Mouse (Mus musculus): ENCODE results near the gene Myo15b. TPM values are rescaled to one million over a fixed set of nuclear protein-coding genes. Genes with fewer than 3 reads are reported as not detected.

Myo15b gene
- total and polyA plus RNA-seq, 2 experiments from 2014 or later = 0.09 TPM; not detected in 1

- H3K4me3 ChIP-seq (ENCODE audit: low read depth, low read length) = no peak overlapping the region
- H3K9me3 ChIP-seq (ENCODE audit: low read length) = no peaks in the 10 kb centered on the region
- WGBS = 26% methylated on average over 8 of the region's 8 CpGs
- ATAC-seq (ENCODE audit: low FRiP score) (no peak), DNase-seq (ENCODE audit: low spot score) (no peak)
- H3K9ac ChIP-seq (replicated peaks; ENCODE audit: low read length, poor library complexity, severe bottlenecking) = no peak overlapping the region
- no peaks in the 10 kb centered on the region for H3K36me3 ChIP-seq (ENCODE audit: insufficient read depth, low read length)
- H3K27me3 ChIP-seq (ENCODE audit: insufficient read depth, low read length) = peaks cover 6% of the 10 kb centered on the region; the same call in 1 of the 2 replicates
- H3K4me2 ChIP-seq (ENCODE audit: low read depth, low read length, poor library complexity, severe bottlenecking) = no peak overlapping the region
- H3K4me1 ChIP-seq (ENCODE audit: insufficient read depth, low read length) = no peaks in the 10 kb centered on the region
- no peak for TF ChIP-seq CTCF (IDR thresholded peaks at IDR 0.05)
- H3K27ac ChIP-seq (ENCODE audit: low read depth, low read length) = no peak overlapping the region
Measured at GRCm38 (mm10) chr11:115833021-115833513, 25.1 kb upstream of the Myo15b start.

GRCm38 (mm10) chr11:115834033-115834432 lies 24.2 kb upstream of the Myo15b start:
- Histone ChIP-seq H3K4me1 (ENCODE audit: insufficient read depth, low read length) (no peaks in the 10 kb centered on the region), H3K9ac (replicated peaks; ENCODE audit: low read length, poor library complexity, severe bottlenecking) (no peak overlapping the region), H3K4me3 (ENCODE audit: low read depth, low read length) (no peak overlapping the region), H3K4me2 (ENCODE audit: low read depth, low read length, poor library complexity, severe bottlenecking) (no peak overlapping the region), H3K27ac (ENCODE audit: low read depth, low read length) (no peak overlapping the region), H3K36me3 (ENCODE audit: insufficient read depth, low read length) (no peaks in the 10 kb centered on the region), H3K27me3 (ENCODE audit: insufficient read depth, low read length) (peaks cover 6% of the 10 kb centered on the region; the same call in 1 of the 2 replicates), H3K9me3 (ENCODE audit: low read length) (no peaks in the 10 kb centered on the region)
- no peak for TF ChIP-seq CTCF (IDR thresholded peaks at IDR 0.05)
- DNase-seq (ENCODE audit: low spot score) (no peak), ATAC-seq (ENCODE audit: low FRiP score) (no peak)
- WGBS = 73% methylated on average over 6 of the region's 6 CpGs

DNA sequence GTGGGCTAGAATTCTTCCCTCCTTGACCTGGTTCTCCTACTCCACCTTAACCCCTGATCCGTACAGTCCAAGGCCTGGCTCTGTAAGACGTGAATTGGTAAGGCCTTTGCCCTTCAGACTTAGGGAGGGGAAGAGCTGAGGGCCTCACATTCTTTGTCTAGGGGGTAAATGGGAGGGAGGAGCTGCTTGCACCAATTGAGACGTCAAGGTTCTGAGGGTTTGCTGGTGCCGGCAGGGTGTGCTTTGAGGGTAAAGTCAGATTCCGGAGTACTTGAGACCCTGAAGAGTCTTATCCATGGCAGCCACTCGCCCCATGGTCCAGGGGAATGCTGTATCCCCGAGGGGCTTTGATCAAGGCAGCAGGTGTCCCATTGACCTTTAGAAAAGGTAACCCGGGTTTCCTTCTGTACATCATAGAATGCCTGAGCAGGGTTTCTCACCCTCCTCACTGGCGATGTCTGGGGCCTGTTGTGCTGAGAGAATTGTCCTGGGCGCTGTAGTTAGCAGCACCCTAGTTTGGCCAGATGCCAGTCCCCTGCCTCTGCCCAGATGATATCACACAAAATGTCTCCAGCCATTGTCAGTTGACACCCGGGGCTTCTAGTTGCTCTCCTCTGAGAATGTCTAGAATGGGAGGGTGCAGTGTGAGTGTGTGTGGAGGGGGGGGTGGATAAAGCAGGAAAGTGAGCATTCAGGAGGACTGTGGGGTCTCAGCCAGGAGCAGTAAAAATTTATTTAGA lies 21.4 kb upstream of the Myo15b start:
- TF ChIP-seq CTCF (IDR thresholded peaks at IDR 0.05) = no peak
- Histone ChIP-seq H3K27ac (ENCODE audit: low read depth, low read length) (no peak overlapping the region), H3K4me1 (ENCODE audit: insufficient read depth, low read length) (no peaks in the 10 kb centered on the region), H3K36me3 (ENCODE audit: insufficient read depth, low read length) (no peaks in the 10 kb centered on the region), H3K9ac (replicated peaks; ENCODE audit: low read length, poor library complexity, severe bottlenecking) (no peak overlapping the region), H3K4me3 (ENCODE audit: low read depth, low read length) (no peak overlapping the region), H3K27me3 (ENCODE audit: insufficient read depth, low read length) (no peaks in the 10 kb centered on the region), H3K9me3 (ENCODE audit: low read length) (no peaks in the 10 kb centered on the region), H3K4me2 (ENCODE audit: low read depth, low read length, poor library complexity, severe bottlenecking) (no peak overlapping the region)
- 26% methylated on average over 11 of the region's 11 CpGs for WGBS
- no peak for ATAC-seq (ENCODE audit: low FRiP score)
- DNase-seq (ENCODE audit: low spot score) = no peak

GRCm38 (mm10) chr11:115837606-115838345 lies 20.4 kb upstream of the Myo15b start:
- no peaks in the 10 kb centered on the region for H3K27me3 ChIP-seq (ENCODE audit: insufficient read depth, low read length)
- ATAC-seq (ENCODE audit: low FRiP score) = no peak
- no peak overlapping the region for H3K4me2 ChIP-seq (ENCODE audit: low read depth, low read length, poor library complexity, severe bottlenecking)
- no peak overlapping the region for H3K27ac ChIP-seq (ENCODE audit: low read depth, low read length)
- H3K9ac ChIP-seq (replicated peaks; ENCODE audit: low read length, poor library complexity, severe bottlenecking) = no peak overlapping the region
- WGBS = 90% methylated on average over 22 of the region's 22 CpGs
- no peak for TF ChIP-seq CTCF (IDR thresholded peaks at IDR 0.05)
- H3K36me3 ChIP-seq (ENCODE audit: insufficient read depth, low read length) = no peaks in the 10 kb centered on the region
- no peaks in the 10 kb centered on the region for H3K9me3 ChIP-seq (ENCODE audit: low read length)
- H3K4me3 ChIP-seq (ENCODE audit: low read depth, low read length) = no peak overlapping the region
- no peak for DNase-seq (ENCODE audit: low spot score)
- no peaks in the 10 kb centered on the region for H3K4me1 ChIP-seq (ENCODE audit: insufficient read depth, low read length)

DNA sequence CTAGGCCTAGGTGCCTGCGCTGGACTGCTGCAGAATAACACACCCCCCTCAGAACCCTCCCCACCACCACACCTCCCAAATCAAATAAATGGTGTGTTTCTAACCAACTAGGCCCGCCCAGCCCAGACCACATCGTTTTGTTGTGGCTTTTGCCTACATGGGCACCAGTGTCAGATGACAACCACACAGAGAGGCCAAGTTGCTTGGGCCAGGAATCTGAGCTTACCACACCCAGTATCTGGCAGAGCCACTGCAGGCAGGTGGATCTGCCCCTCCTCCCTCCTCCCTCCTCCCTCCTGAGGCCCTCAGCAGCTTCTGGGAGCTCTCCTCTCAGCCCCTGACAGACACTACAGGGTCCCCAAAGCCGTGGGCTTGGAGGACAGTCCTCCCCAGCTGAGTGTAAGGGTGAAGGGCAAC lies 19.3 kb upstream of the Myo15b start:
- H3K4me3 ChIP-seq (ENCODE audit: low read depth, low read length) = no peak overlapping the region
- ATAC-seq (ENCODE audit: low FRiP score) (no peak), DNase-seq (ENCODE audit: low spot score) (no peak)
- TF ChIP-seq CTCF (IDR thresholded peaks at IDR 0.05) = no peak
- no peaks in the 10 kb centered on the region for H3K4me1 ChIP-seq (ENCODE audit: insufficient read depth, low read length)
- no peaks in the 10 kb centered on the region for H3K27me3 ChIP-seq (ENCODE audit: insufficient read depth, low read length)
- no peak overlapping the region for H3K27ac ChIP-seq (ENCODE audit: low read depth, low read length)
- no peak overlapping the region for H3K4me2 ChIP-seq (ENCODE audit: low read depth, low read length, poor library complexity, severe bottlenecking)
- no peak overlapping the region for H3K9ac ChIP-seq (replicated peaks; ENCODE audit: low read length, poor library complexity, severe bottlenecking)
- H3K36me3 ChIP-seq (ENCODE audit: insufficient read depth, low read length) = no peaks in the 10 kb centered on the region
- H3K9me3 ChIP-seq (ENCODE audit: low read length) = no peaks in the 10 kb centered on the region
- 52% methylated on average over 4 of the region's 4 CpGs for WGBS

- no peaks in the 10 kb centered on the region for H3K9me3 ChIP-seq (ENCODE audit: low read length)
- no peak for TF ChIP-seq CTCF (IDR thresholded peaks at IDR 0.05)
- H3K9ac ChIP-seq (replicated peaks; ENCODE audit: low read length, poor library complexity, severe bottlenecking) = no peak overlapping the region
- no peaks in the 10 kb centered on the region for H3K27me3 ChIP-seq (ENCODE audit: insufficient read depth, low read length)
- no peak for ATAC-seq (ENCODE audit: low FRiP score)
- H3K4me1 ChIP-seq (ENCODE audit: insufficient read depth, low read length) = no peaks in the 10 kb centered on the region
- no peak for DNase-seq (ENCODE audit: low spot score)
- no peak overlapping the region for H3K4me2 ChIP-seq (ENCODE audit: low read depth, low read length, poor library complexity, severe bottlenecking)
- no peak overlapping the region for H3K4me3 ChIP-seq (ENCODE audit: low read depth, low read length)
- H3K36me3 ChIP-seq (ENCODE audit: insufficient read depth, low read length) = no peaks in the 10 kb centered on the region
- no peak overlapping the region for H3K27ac ChIP-seq (ENCODE audit: low read depth, low read length)
- WGBS = 45% methylated on average over 3 of the region's 3 CpGs
Measured at GRCm38 (mm10) chr11:115839732-115840131, 18.5 kb upstream of the Myo15b start.

Measured in midbrain, postnatal 0 days (tissue).